Mouse (Mus musculus): ENCODE results near the gene Mob2. TPM values are rescaled to one million over a fixed set of nuclear protein-coding genes. Genes with fewer than 3 reads are reported as not detected.

Mob2 gene
- total and polyA plus RNA-seq, 2 experiments from 2014 or later: 45.5 to 53.6 TPM

DNA sequence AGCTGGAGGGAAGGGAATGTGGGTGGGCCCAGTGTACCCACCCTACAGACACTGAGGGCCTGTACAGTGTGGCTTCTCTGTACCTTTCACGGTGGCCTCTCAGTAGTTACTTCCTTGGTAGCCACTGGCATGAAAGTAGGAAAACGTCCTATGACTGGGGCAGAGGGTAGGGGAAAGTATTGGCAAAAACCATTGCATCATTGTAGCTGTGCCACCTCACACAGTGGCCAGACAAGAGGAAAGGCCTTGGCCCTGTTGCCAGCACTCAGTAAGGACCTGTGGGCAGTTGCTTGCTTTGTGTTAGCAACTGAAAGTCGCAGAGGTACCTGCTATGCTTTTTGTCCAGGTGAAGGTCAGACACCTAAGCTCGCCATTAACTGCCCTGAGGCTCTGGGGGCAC lies 66.7 kb downstream of the Mob2 start:
- Histone ChIP-seq H3K4me1 (ENCODE audit: control insufficient read depth, insufficient read depth) (no peaks in the 10 kb centered on the region), H3K4me2 (ENCODE audit: low read depth, low read length) (no peak overlapping the region), H3K27ac (ENCODE audit: low read depth) (no peak overlapping the region), H3K9ac (replicated peaks; ENCODE audit: low read depth, low read length) (no peak overlapping the region), H3K9me3 (replicated peaks; ENCODE audit: control insufficient read depth, low read length) (no peaks in the 10 kb centered on the region), H3K27me3 (ENCODE audit: control insufficient read depth, insufficient read depth, low read length) (no peaks in the 10 kb centered on the region), H3K36me3 (replicated peaks; ENCODE audit: control insufficient read depth, insufficient read depth, low read length) (no peaks in the 10 kb centered on the region), H3K4me3 (ENCODE audit: low read depth, low read length) (no peak overlapping the region)
- 80% methylated on average over 4 of the region's 4 CpGs for WGBS
- DNase-seq (ENCODE audit: low spot score) (no peak), ATAC-seq (ENCODE audit: insufficient read depth, low read depth) (no peak)
- TF ChIP-seq EP300 (IDR thresholded peaks at IDR 0.05; ENCODE audit: low read depth) (no peak), CTCF (IDR thresholded peaks at IDR 0.05; ENCODE audit: low read depth) (no peak)

DNA sequence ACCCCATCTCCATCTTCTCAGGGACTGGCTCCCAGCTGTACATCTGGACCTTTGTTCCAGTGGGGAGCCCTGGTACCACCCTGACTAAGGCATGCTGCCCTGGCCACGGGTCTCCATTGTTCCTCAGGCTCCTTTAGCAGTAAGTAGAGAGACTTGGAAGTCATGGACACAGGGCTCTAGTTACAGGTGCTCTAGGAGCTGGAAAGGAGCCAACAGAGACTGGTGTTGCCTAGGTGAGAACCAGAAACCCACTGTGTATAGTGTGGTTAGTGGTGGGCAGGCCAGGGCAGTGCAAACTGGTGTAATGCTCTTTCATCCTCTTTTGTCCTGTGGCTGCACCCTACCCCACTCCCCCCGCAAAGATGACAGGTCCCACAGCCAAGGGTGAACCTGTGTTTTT lies 69.7 kb downstream of the Mob2 start:
- H3K9me3 ChIP-seq (replicated peaks; ENCODE audit: control insufficient read depth, low read length): no peaks in the 10 kb centered on the region
- no peak overlapping the region for H3K27ac ChIP-seq (ENCODE audit: low read depth)
- H3K9ac ChIP-seq (replicated peaks; ENCODE audit: low read depth, low read length): no peak overlapping the region
- DNase-seq (ENCODE audit: low spot score) (no peak), ATAC-seq (ENCODE audit: insufficient read depth, low read depth) (no peak)
- TF ChIP-seq CTCF (IDR thresholded peaks at IDR 0.05; ENCODE audit: low read depth): no peak
- no peak for TF ChIP-seq EP300 (IDR thresholded peaks at IDR 0.05; ENCODE audit: low read depth)
- WGBS: 73% methylated on average over 2 of the region's 2 CpGs
- no peak overlapping the region for H3K4me2 ChIP-seq (ENCODE audit: low read depth, low read length)
- no peaks in the 10 kb centered on the region for H3K27me3 ChIP-seq (ENCODE audit: control insufficient read depth, insufficient read depth, low read length)
- H3K36me3 ChIP-seq (replicated peaks; ENCODE audit: control insufficient read depth, insufficient read depth, low read length): no peaks in the 10 kb centered on the region
- H3K4me3 ChIP-seq (ENCODE audit: low read depth, low read length): no peak overlapping the region
- no peaks in the 10 kb centered on the region for H3K4me1 ChIP-seq (ENCODE audit: control insufficient read depth, insufficient read depth)

DNA sequence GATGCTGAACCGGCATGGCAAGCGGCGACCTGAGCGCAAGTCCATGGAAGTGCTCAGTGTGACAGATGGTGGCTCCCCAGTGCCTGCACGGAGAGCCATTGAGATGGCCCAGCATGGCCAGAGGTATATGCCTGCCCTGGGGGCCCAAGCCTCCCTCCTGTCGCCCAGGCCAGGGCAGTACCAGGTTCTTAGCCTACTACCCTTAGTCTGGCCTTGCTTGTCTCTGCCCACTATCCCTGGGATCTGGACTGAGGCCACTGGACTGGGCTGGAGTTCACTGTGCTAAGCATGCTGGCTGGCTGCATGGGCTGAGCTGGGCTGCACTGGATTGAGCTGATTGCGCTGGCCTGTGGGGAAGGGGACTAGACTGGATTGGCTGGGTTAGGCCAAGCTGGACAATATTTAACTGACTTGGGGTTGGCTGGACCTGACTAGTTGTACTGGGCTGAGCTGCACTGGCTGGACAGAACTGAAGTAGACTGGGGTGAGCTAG lies 72.5 kb downstream of the Mob2 start:
- TF ChIP-seq EP300 (IDR thresholded peaks at IDR 0.05; ENCODE audit: low read depth): no peak
- TF ChIP-seq CTCF (IDR thresholded peaks at IDR 0.05; ENCODE audit: low read depth): no peak
- ATAC-seq (ENCODE audit: insufficient read depth, low read depth): no peak
- 79% methylated on average over 7 of the region's 7 CpGs for WGBS

DNA sequence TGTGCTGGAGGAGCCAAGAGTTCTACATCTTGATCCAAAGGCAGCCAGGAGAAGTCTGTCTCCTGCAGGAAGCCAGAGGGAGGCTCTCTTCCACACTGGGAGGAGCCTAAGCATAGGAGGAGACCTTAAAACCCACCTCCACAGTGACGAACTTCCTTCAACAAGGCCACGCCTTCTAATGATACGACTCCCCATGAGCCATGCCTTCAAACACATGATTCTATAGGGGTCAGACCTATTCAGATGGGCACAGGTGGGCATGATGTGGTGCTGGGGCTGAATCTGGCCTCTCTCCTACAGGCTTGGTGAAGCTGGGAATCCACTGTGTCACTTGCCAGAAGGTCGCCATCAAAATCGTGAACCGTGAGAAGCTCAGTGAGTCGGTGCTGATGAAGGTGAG lies 79.6 kb downstream of the Mob2 start:
- TF ChIP-seq EP300 (IDR thresholded peaks at IDR 0.05; ENCODE audit: low read depth): no peak
- TF ChIP-seq CTCF (IDR thresholded peaks at IDR 0.05; ENCODE audit: low read depth): no peak

More for the DNA sequence above, 72.5 kb downstream of the Mob2 start:
- Histone ChIP-seq H3K27me3 (ENCODE audit: control insufficient read depth, insufficient read depth, low read length) (no peaks in the 10 kb centered on the region), H3K4me3 (ENCODE audit: low read depth, low read length) (no peak overlapping the region), H3K9me3 (replicated peaks; ENCODE audit: control insufficient read depth, low read length) (no peaks in the 10 kb centered on the region), H3K4me1 (ENCODE audit: control insufficient read depth, insufficient read depth) (no peaks in the 10 kb centered on the region), H3K4me2 (ENCODE audit: low read depth, low read length) (no peak overlapping the region), H3K36me3 (replicated peaks; ENCODE audit: control insufficient read depth, insufficient read depth, low read length) (no peaks in the 10 kb centered on the region), H3K27ac (ENCODE audit: low read depth) (no peak overlapping the region), H3K9ac (replicated peaks; ENCODE audit: low read depth, low read length) (no peak overlapping the region)
- no peak for DNase-seq (ENCODE audit: low spot score)

DNA sequence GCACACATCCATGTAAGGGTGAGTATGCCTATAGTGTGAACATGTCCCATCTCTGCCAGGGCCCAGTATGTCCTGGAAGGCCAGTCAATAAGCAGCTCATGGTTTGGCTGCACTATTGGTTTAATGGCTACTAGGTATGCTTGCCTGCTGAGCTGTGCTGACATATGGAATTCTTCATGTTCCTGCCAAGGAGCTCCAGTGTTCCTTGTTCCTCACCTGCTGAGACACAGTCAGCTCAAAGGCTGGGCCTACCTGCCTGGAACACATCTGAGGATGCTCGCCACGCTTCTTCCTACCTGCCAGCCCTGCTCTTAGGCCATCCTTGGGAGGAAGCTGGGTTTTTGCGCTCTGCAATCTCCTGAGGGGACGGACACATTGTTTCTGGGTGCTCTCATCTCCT lies 81.6 kb downstream of the Mob2 start:
- WGBS: 83% methylated on average over 4 of the region's 4 CpGs
- ATAC-seq (ENCODE audit: insufficient read depth, low read depth) (no peak), DNase-seq (ENCODE audit: low spot score) (no peak)
- no peaks in the 10 kb centered on the region for H3K4me1 ChIP-seq (ENCODE audit: control insufficient read depth, insufficient read depth)
- H3K9ac ChIP-seq (replicated peaks; ENCODE audit: low read depth, low read length): no peak overlapping the region
- no peak overlapping the region for H3K4me2 ChIP-seq (ENCODE audit: low read depth, low read length)
- H3K9me3 ChIP-seq (replicated peaks; ENCODE audit: control insufficient read depth, low read length): no peaks in the 10 kb centered on the region
- no peak for TF ChIP-seq EP300 (IDR thresholded peaks at IDR 0.05; ENCODE audit: low read depth)
- no peak for TF ChIP-seq CTCF (IDR thresholded peaks at IDR 0.05; ENCODE audit: low read depth)
- no peak overlapping the region for H3K4me3 ChIP-seq (ENCODE audit: low read depth, low read length)
- no peaks in the 10 kb centered on the region for H3K36me3 ChIP-seq (replicated peaks; ENCODE audit: control insufficient read depth, insufficient read depth, low read length)
- H3K27ac ChIP-seq (ENCODE audit: low read depth): no peak overlapping the region
- no peaks in the 10 kb centered on the region for H3K27me3 ChIP-seq (ENCODE audit: control insufficient read depth, insufficient read depth, low read length)

More for the DNA sequence above, 79.6 kb downstream of the Mob2 start:
- Histone ChIP-seq H3K9me3 (replicated peaks; ENCODE audit: control insufficient read depth, low read length) (no peaks in the 10 kb centered on the region), H3K36me3 (replicated peaks; ENCODE audit: control insufficient read depth, insufficient read depth, low read length) (no peaks in the 10 kb centered on the region), H3K27me3 (ENCODE audit: control insufficient read depth, insufficient read depth, low read length) (no peaks in the 10 kb centered on the region), H3K4me1 (ENCODE audit: control insufficient read depth, insufficient read depth) (no peaks in the 10 kb centered on the region), H3K9ac (replicated peaks; ENCODE audit: low read depth, low read length) (no peak overlapping the region), H3K4me2 (ENCODE audit: low read depth, low read length) (no peak overlapping the region), H3K27ac (ENCODE audit: low read depth) (no peak overlapping the region), H3K4me3 (ENCODE audit: low read depth, low read length) (no peak overlapping the region)
- ATAC-seq (ENCODE audit: insufficient read depth, low read depth) (no peak), DNase-seq (ENCODE audit: low spot score) (no peak)
- WGBS: 78% methylated on average over 7 of the region's 7 CpGs

DNA sequence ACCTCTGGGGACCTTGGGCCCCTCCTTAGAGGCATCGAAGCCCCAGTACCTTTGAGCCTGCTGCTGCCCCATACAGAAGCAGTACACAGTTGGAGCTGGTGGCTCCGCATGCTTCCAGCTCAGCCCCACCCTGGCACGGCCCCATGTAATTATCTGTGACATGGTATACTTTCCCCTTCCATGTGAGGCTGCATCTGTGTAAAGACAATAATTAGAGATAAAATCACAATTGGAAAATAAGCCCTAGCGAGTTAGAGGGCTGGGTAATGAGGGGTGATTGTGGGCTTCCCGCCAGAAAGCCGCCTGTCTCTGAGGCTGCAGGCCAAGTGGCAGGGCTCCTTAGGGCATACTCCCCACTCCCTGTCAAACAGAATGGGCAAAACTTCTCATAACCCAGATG lies 82.9 kb downstream of the Mob2 start:
- Histone ChIP-seq H3K4me1 (ENCODE audit: control insufficient read depth, insufficient read depth) (no peaks in the 10 kb centered on the region), H3K4me2 (ENCODE audit: low read depth, low read length) (no peak overlapping the region), H3K27me3 (ENCODE audit: control insufficient read depth, insufficient read depth, low read length) (no peaks in the 10 kb centered on the region), H3K4me3 (ENCODE audit: low read depth, low read length) (no peak overlapping the region), H3K9ac (replicated peaks; ENCODE audit: low read depth, low read length) (no peak overlapping the region), H3K27ac (ENCODE audit: low read depth) (no peak overlapping the region), H3K36me3 (replicated peaks; ENCODE audit: control insufficient read depth, insufficient read depth, low read length) (no peaks in the 10 kb centered on the region), H3K9me3 (replicated peaks; ENCODE audit: control insufficient read depth, low read length) (no peaks in the 10 kb centered on the region)
- 72% methylated on average over 6 of the region's 6 CpGs for WGBS
- no peak for ATAC-seq (ENCODE audit: insufficient read depth, low read depth)
- no peak for DNase-seq (ENCODE audit: low spot score)
- TF ChIP-seq CTCF (IDR thresholded peaks at IDR 0.05; ENCODE audit: low read depth) (no peak), EP300 (IDR thresholded peaks at IDR 0.05; ENCODE audit: low read depth) (no peak)

Data from heart, postnatal 0 days (tissue).